Mouse (Mus musculus) liver, postnatal 0 days (tissue): ENCODE results near the gene Nelfa.

Experiments used
- CTCF ChIP-seq: sonication (generic); IDR thresholded peaks from 2 replicates; pipeline ENCODE4 v1.5.1; 2016; ENCODE audit warnings: antibody characterized with exemption, low read depth
- EP300 ChIP-seq: IDR thresholded peaks from 2 replicates; pipeline ENCODE4 v1.6.1; 2016; ENCODE audit warnings: antibody characterized with exemption, low read depth, mild to moderate bottlenecking

DNA sequence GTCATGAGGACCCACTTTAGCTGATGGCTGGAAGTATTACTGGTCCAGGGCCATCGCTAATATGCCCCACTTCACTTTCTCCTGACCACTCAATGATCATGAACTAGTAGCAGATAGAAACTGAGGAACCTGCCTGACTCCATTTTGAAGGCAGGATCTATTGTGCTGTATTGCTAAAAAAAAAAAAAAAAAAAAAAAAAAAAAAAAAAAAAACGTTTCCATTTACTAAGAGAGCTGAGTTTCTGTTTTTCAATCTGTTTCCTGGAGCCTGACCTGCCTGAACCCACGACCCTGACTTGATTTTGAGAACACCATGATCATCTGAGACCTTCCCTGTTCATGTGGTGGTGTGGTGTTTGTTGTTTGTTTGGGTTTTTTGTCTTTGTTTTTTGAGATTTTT, 40.1 kb upstream of the Nelfa start:
- TF ChIP-seq CTCF (no peak), EP300 (no peak)
